10 mouse cellular contexts compared by ENCODE assay signal in the genomic region with DNA sequence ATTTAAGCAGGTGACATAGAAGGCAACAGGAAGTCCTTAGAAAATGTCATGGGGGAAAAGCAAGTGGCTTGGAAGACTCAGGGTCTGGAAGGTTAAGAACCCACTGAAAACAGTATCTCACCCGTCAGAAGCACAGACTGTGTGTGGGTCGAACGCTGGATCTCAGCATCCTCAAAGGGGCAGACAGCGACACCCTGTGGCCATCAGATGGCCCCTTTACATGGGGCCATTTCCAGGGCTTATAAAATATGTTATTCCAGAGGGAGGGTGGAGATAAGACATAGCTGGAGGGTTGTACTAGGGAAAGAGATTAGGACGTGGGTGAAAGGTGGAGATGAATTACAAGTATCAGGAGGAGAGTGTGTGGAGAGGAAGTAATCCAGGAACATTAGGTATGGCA. TPM values are rescaled to one million over a fixed set of nuclear protein-coding genes. Genes with fewer than 3 reads are reported as not detected.
DNase-seq lines count a peak whose midpoint lies in the region; ATAC-seq and TF ChIP-seq lines count a peak whose summit lies in the region.
"Had no signal": no experiment of that assay in that cellular context is flagged by ENCODE, and none has a peak within 500 bp of the region (broad histone marks: within the 10 kb centered on the region; RNA-seq: fewer than 3 reads in every experiment).

No protein-coding gene starts in this region.

- no peak overlapping the region for H3K27ac ChIP-seq in hindbrain, embryonic 10.5 days
- no peak overlapping the region for H3K27ac ChIP-seq in hindbrain, embryonic 16.5 days (ENCODE audit: low read depth, low read length)
- H3K27ac ChIP-seq in stomach, postnatal 0 days (replicated peaks) = no peak overlapping the region

- 28% methylated on average over 5 of the region's 5 CpGs for WGBS in hindbrain, embryonic 10.5 days
- WGBS in hindbrain, embryonic 16.5 days = 27% methylated on average over 5 of the region's 5 CpGs
- 17% methylated on average over 5 of the region's 5 CpGs for WGBS in stomach, postnatal 0 days

- no peaks in the 10 kb centered on the region for H3K9me3 ChIP-seq in hindbrain, embryonic 10.5 days
- no peaks in the 10 kb centered on the region for H3K9me3 ChIP-seq in hindbrain, embryonic 16.5 days (ENCODE audit: control insufficient read depth, low read length)
- H3K9me3 ChIP-seq in stomach, postnatal 0 days (ENCODE audit: control insufficient read depth, low read length) = no peaks in the 10 kb centered on the region

- no peak for TF ChIP-seq EP300 in stomach, postnatal 0 days (optimal IDR thresholded peaks at IDR 0.05)

- H3K9ac ChIP-seq in hindbrain, embryonic 16.5 days (ENCODE audit: low read depth, low read length) = no peak overlapping the region
- H3K9ac ChIP-seq in stomach, postnatal 0 days (ENCODE audit: low read length) = no peak overlapping the region

- no peak overlapping the region for H3K4me3 ChIP-seq in hindbrain, embryonic 10.5 days
- no peak overlapping the region for H3K4me3 ChIP-seq in hindbrain, embryonic 16.5 days (ENCODE audit: low read length)
- H3K4me3 ChIP-seq in stomach, postnatal 0 days (ENCODE audit: low read depth, low read length) = no peak overlapping the region

- H3K27me3 ChIP-seq in hindbrain, embryonic 10.5 days (ENCODE audit: insufficient read depth, poor library complexity, severe bottlenecking) = no peaks in the 10 kb centered on the region
- no peaks in the 10 kb centered on the region for H3K27me3 ChIP-seq in hindbrain, embryonic 16.5 days (replicated peaks; ENCODE audit: control insufficient read depth, insufficient read depth, low read length)
- no peaks in the 10 kb centered on the region for H3K27me3 ChIP-seq in stomach, postnatal 0 days (ENCODE audit: control insufficient read depth, insufficient read depth, low read length)

- DNase-seq in hindbrain, embryonic 10.5 days (ENCODE audit: low spot score) = peak; percentile 8
- peak; percentile 26 for DNase-seq in right cerebral cortex, postnatal 4 days
- DNase-seq in right cerebral cortex, postnatal 36 days (ENCODE audit: low spot score in 2 of 2) = no peak
- no peak for DNase-seq in stomach, postnatal 0 days (ENCODE audit: low spot score)
- no peak for DNase-seq in spleen, postnatal 14 days (ENCODE audit: low spot score in 2 of 2)
- no peak for DNase-seq in kidney, adult 9 months

- peak; percentile 61 for TF ChIP-seq CTCF in stomach, postnatal 0 days (IDR thresholded peaks at IDR 0.05; ENCODE audit: low read depth)

- ATAC-seq in hindbrain, embryonic 16.5 days = no peak
- ATAC-seq in common myeloid progenitor, adult 5-6 weeks (replicated peaks; ENCODE audit: low read depth, poor library complexity, severe bottlenecking) = 0 out of 2 replicates have a peak, but pooled peaks have one; percentile 56
- ATAC-seq in stomach, postnatal 0 days (ENCODE audit: low FRiP score, low TSS enrichment) = no peak

- no peaks in the 10 kb centered on the region for H3K4me1 ChIP-seq in hindbrain, embryonic 10.5 days (replicated peaks)
- no peaks in the 10 kb centered on the region for H3K4me1 ChIP-seq in hindbrain, embryonic 16.5 days (ENCODE audit: control insufficient read depth, insufficient read depth, low read depth, low read length)
- H3K4me1 ChIP-seq in stomach, postnatal 0 days (replicated peaks; ENCODE audit: control insufficient read depth, insufficient read depth) = no peaks in the 10 kb centered on the region

- H3K36me3 ChIP-seq in hindbrain, embryonic 10.5 days = no peaks in the 10 kb centered on the region
- no peaks in the 10 kb centered on the region for H3K36me3 ChIP-seq in hindbrain, embryonic 16.5 days (ENCODE audit: control insufficient read depth, insufficient read depth, low read length)
- no peaks in the 10 kb centered on the region for H3K36me3 ChIP-seq in stomach, postnatal 0 days (ENCODE audit: control insufficient read depth, insufficient read depth, low read length)

- H3K4me2 ChIP-seq in hindbrain, embryonic 16.5 days (ENCODE audit: low read length) = no peak overlapping the region
- H3K4me2 ChIP-seq in stomach, postnatal 0 days (replicated peaks; ENCODE audit: low read depth) = no peak overlapping the region

RNA-seq across cellular contexts. Expression of gene Gm45618, which starts 0.9 kb away (rescaled TPM):
- not detected in 2 replicates for polyA plus RNA-seq in hindbrain, embryonic 10.5 days (2016; fragmentation: Nextera tagmentation; extraction: Ambion mirVana)
- 0.25 TPM in 2 replicates for polyA plus RNA-seq in hindbrain, embryonic 16.5 days (2015; fragmentation: Nextera tagmentation; extraction: Ambion mirVana)
- total RNA-seq in common myeloid progenitor, adult 5-6 weeks (2017) = not detected in 2 replicates
- polyA plus RNA-seq in stomach, postnatal 0 days (2015; fragmentation: Nextera tagmentation; extraction: Ambion mirVana) = not detected in 2 replicates
- total RNA-seq: heart, postnatal 25 days had no signal
- polyA plus RNA-seq: lung, embryonic 16.5 days had no signal

RNA-seq across cellular contexts. Expression of gene Gm39115, which starts 16.2 kb away (rescaled TPM):
- not detected in 2 replicates for polyA plus RNA-seq in hindbrain, embryonic 10.5 days (2016; fragmentation: Nextera tagmentation; extraction: Ambion mirVana)
- polyA plus RNA-seq in hindbrain, embryonic 16.5 days (2015; fragmentation: Nextera tagmentation; extraction: Ambion mirVana) = 0.24 TPM in 2 replicates
- total RNA-seq in common myeloid progenitor, adult 5-6 weeks (2017) = not detected in 2 replicates
- not detected in 2 replicates for polyA plus RNA-seq in stomach, postnatal 0 days (2015; fragmentation: Nextera tagmentation; extraction: Ambion mirVana)
- total RNA-seq: heart, postnatal 25 days had no signal
- polyA plus RNA-seq: lung, embryonic 16.5 days had no signal

RNA-seq across cellular contexts. Expression of gene Dusp8, which starts 24.0 kb away (rescaled TPM):
- 7.8 and 20.1 TPM in 2 replicates for polyA plus RNA-seq in hindbrain, embryonic 10.5 days (2016; fragmentation: Nextera tagmentation; extraction: Ambion mirVana)
- 109 and 117 TPM in 2 replicates for polyA plus RNA-seq in hindbrain, embryonic 16.5 days (2015; fragmentation: Nextera tagmentation; extraction: Ambion mirVana)
- under 0.01 TPM in 1 of 2 replicates, not detected in the other for total RNA-seq in common myeloid progenitor, adult 5-6 weeks (2017)
- 3.6 and 5.6 TPM in 2 replicates for polyA plus RNA-seq in stomach, postnatal 0 days (2015; fragmentation: Nextera tagmentation; extraction: Ambion mirVana)

RNA-seq across cellular contexts. Expression of gene Gm45337, which starts 24.8 kb away (rescaled TPM):
- not detected in 2 replicates for polyA plus RNA-seq in hindbrain, embryonic 10.5 days (2016; fragmentation: Nextera tagmentation; extraction: Ambion mirVana)
- not detected in 2 replicates for polyA plus RNA-seq in hindbrain, embryonic 16.5 days (2015; fragmentation: Nextera tagmentation; extraction: Ambion mirVana)
- total RNA-seq in common myeloid progenitor, adult 5-6 weeks (2017) = not detected in 2 replicates
- not detected in 2 replicates for polyA plus RNA-seq in stomach, postnatal 0 days (2015; fragmentation: Nextera tagmentation; extraction: Ambion mirVana)
- total RNA-seq: heart, postnatal 25 days had no signal
- polyA plus RNA-seq: lung, embryonic 16.5 days had no signal

RNA-seq across cellular contexts. Expression of gene Gm29735, which starts 37.3 kb away (rescaled TPM):
- polyA plus RNA-seq in hindbrain, embryonic 10.5 days (2016; fragmentation: Nextera tagmentation; extraction: Ambion mirVana) = not detected in 2 replicates
- not detected in 2 replicates for polyA plus RNA-seq in hindbrain, embryonic 16.5 days (2015; fragmentation: Nextera tagmentation; extraction: Ambion mirVana)
- total RNA-seq in common myeloid progenitor, adult 5-6 weeks (2017) = not detected in 2 replicates
- not detected in 2 replicates for polyA plus RNA-seq in stomach, postnatal 0 days (2015; fragmentation: Nextera tagmentation; extraction: Ambion mirVana)
- total RNA-seq: heart, postnatal 25 days had no signal
- polyA plus RNA-seq: lung, embryonic 16.5 days had no signal

Comparison
In these comparisons a context has a peak if more than half of its experiments do, and no peak if none do; other contexts are left out.
1. DNase-seq: peak in hindbrain, embryonic 10.5 days (single experiment) and right cerebral cortex, postnatal 4 days (single experiment); none in right cerebral cortex, postnatal 36 days (0 of 2), stomach, postnatal 0 days (single experiment), spleen, postnatal 14 days (0 of 2) and kidney, adult 9 months (single experiment).